Mouse (Mus musculus) T-helper 2 cell (primary cell): ENCODE data around the gene Anxa6.

Experiments used
- in situ Hi-C: fragments of 300-600 bp; cut with MboI, MseI; formaldehyde crosslinking; loops from one replicate; pipeline ENCODE4 v1.15.1; 2025; ENCODE audit warnings: high pct_unique_total_duplicates

Anxa6 gene

DNA sequence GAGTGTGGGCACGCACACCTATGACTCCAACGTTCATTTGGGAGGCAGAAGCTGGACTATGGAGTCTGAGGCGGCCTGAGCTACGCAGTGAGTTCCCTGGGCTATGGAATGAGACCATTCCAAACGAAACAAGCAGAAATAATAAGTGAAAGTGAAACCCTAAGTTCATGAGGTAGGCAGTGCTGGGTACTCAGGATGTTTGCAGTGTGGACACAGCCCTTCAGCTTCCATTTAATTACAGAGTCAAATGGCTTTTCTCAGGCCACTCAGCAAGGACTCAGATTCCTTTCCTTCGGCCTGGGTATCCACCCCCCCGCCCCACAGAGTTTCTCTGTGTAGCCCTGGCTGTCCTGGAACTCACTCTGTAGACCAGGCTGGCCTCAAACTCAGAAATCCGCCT, 103.5 kb downstream of the Anxa6 start:
- in situ Hi-C loops: loop anchor here (5.0 kb wide), 2 partner anchors 53 to 113 kb away; no protein-coding TSS in a partner anchor

DNA sequence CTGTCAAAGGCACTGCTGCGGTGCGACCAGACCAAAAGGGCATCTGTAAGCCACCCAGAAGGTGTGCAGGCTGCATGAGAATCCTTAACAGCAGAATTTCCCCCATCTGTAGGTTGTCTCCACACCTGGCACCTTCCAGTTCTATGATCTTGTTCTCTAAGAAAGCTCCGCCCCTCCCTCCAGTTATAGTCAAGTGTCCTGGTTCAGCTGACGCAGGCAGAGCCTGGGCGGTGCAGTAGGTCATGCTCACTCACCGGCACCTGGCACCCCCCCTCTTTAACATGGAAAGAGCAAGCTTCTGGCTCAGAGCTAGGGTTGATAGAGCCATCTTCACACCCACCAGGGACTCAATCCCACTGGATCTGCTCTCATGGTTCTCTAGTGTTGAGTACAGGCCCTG, 104.0 kb downstream of the Anxa6 start:
- in situ Hi-C loops: no loop called here
